Mouse (Mus musculus) ovary, postnatal 36 days (tissue): ENCODE measurements around the gene Pogz.
A peak's percentile ranks its signal among the peaks of the same experiment; 100 is the strongest.
"Not testable (repeated sequence)": the region's sequence is repeated elsewhere in the genome, so short reads cannot be mapped to it uniquely, and the experiment has no call there.

ENCODE experiments used
- DNase-seq: peaks from one replicate; pipeline ENCODE4 v3.0.0; 2022; ENCODE audit warnings: low spot score, mixed read lengths

The Pogz gene

GRCm38 (mm10) chr3:94915903-94916741, 78.8 kb downstream of the Pogz start:
- DNase-seq: no peak

GRCm38 (mm10) chr3:94917816-94918361, 80.5 kb downstream of the Pogz start:
- DNase-seq: peak; percentile 45

DNA sequence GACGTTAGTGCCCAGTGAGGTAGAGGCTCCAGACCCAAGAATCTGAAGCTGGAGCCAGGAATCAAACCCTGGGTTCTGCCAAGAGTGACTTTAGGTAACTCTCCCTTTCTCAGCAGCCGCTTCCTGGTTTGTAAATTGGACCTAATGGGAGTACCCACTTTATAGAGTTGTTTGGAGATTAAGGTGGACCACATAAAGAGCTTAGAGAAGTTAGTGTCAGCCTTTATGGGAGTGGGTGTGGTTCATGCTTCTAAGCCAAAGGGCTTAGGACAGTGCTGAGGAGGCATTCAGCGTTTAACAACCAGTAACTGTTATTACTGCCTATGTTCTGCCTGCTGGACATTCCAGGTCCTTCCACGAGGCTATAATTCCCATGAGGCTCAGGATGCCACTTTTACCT, 81.5 kb downstream of the Pogz start:
- no peak for DNase-seq

GRCm38 (mm10) chr3:94921104-94921503, 83.7 kb downstream of the Pogz start:
- DNase-seq: peak; percentile 36

- no peak for DNase-seq
Measured at GRCm38 (mm10) chr3:94922333-94922732, 85.0 kb downstream of the Pogz start.

DNA sequence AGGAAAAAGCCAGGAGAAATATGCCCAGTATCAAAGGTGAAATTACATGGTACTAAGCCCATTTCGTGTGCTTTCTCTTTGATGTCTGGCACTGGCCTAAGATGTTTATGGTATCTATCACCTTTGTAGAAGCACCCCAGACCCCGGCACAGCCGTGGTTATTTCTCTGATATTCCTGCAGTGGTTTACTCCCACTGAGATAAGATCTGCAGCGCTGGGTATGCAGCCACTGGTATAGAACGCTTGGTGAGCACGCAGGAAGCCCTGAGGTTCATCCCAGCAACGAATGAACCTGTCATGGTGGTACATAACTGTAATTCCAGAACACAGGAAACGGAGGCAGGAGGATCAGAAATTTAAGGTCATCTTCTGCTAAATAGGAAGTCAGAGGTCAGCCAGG, 87.3 kb downstream of the Pogz start:
- no peak for DNase-seq

DNA sequence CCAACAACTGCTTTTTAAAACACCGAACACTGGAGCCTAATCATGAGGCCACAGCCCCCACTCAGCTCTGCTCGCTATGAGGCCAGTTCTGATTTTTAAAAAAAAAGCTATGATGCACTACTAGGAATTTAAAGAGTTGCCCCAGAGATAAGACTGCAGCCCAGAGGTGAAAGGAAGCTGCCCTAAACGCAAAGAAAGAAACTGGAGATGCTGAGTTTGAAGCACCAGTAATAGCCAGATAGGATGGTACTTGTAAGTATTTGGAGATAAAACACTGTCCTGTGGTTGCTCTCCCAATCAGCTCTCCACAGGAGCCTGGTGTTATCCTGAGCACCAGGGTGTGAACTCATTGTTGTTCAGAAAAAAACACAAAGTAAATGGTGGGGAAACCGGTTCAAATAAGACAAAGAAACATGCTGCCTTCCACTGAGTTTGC, 89.0 kb downstream of the Pogz start:
- not testable (repeated sequence) for DNase-seq

DNA sequence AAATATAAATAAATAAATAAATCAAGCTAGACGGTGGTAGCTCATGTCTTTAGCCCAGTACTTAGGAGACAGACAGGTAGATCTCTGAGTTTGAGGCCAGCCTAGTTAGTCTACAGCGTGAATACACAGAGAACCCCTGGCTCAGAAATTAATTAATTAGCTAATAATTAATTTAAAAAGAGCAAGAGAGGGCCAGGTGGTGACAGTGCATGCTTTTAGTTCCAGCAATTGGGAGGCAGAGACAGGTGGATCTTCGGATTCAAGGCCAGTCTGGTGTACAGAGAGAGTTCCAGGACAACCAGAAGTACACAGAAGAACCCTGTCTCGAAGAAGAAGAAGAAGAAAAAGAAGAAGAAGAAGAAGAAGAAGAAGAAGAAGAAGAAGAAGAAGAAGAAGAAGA, 91.6 kb downstream of the Pogz start:
- DNase-seq: not testable (repeated sequence)

- peak; percentile 32 for DNase-seq
Measured at GRCm38 (mm10) chr3:94930386-94931266, 93.3 kb downstream of the Pogz start.

GRCm38 (mm10) chr3:94931427-94932082, 94.2 kb downstream of the Pogz start:
- not testable (repeated sequence) for DNase-seq
